Mouse (Mus musculus): ENCODE measurements at regions not wholly inside any gene's neighbourhood (a gene's known extent, or its start where the extent isn't known, plus 50 kb on each side); places are given as distances from the start of the nearest gene placed in this dataset.

- ATAC-seq (ENCODE audit: extremely low read depth, insufficient number of reproducible peaks, low FRiP score, poor library complexity, severe bottlenecking), result no peak
These were observed 217.5 kb downstream of the S1pr1 start for GRCm38 (mm10) chr3:115497420-115497819.

DNA sequence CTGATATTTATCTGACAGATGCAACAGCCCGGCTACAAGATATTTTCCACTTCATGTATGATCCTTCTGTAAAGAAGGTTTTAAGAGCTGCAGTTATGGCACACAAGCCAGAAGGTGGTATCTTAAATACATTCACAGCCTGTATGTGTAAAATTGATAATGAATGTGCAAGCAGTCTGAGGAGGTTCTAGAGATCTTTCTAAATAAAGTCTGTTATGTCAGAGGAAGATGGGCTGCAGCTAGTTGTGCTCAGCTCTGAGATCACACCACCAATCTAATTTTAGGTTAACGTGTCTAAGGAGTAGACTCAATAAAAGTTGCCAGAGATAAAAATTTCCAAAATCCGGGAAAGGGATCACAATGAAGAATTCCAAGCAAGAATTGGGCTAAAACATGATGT is 218.8 kb downstream of the S1pr1 start:
- no peak for ATAC-seq (ENCODE audit: extremely low read depth, insufficient number of reproducible peaks, low FRiP score, poor library complexity, severe bottlenecking)

- ATAC-seq (ENCODE audit: extremely low read depth, insufficient number of reproducible peaks, low FRiP score, poor library complexity, severe bottlenecking), result no peak
These were observed 219.2 kb downstream of the S1pr1 start for GRCm38 (mm10) chr3:115495692-115496091.

DNA sequence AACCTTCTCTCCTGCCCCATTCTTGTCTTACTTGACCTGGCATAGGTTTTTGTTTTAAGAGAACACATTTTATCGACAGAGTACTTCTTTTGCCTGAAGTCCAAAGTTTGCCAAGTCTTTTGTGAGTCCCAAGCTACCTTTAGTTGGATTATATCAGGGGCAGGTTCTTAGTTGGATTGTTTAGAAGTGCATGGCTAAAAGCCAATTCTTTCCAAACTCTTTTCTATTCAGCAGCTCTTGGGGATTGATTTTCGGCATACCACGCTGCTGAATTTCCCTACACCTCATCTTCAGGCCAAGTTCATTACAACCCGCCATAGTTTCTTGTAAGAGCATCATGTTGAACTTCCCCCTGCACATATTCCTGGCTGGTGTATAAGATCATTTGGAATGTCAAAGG is 245.9 kb downstream of the S1pr1 start:
- no peak for ATAC-seq (ENCODE audit: extremely low read depth, insufficient number of reproducible peaks, low FRiP score, poor library complexity, severe bottlenecking)

DNA sequence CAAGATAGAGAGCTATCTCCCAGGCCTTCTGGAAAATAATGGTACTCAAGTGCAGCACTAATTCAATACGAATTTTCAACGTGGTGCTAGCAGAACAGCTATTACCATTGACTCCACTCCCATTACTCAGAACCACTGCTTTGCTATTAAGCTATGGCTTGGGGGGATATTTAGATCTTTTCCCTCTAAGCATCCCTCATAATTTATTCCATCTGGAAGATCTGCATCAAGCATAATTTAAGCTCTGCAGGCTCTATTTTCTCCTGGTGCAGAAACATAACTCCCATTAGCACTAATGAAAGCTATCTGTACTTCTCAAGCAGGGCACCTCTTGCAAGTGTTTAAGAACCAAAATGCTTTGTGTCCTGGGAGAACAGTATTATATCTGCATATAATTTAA is 247.0 kb downstream of the S1pr1 start:
- ATAC-seq (ENCODE audit: extremely low read depth, insufficient number of reproducible peaks, low FRiP score, poor library complexity, severe bottlenecking), result no peak

DNA sequence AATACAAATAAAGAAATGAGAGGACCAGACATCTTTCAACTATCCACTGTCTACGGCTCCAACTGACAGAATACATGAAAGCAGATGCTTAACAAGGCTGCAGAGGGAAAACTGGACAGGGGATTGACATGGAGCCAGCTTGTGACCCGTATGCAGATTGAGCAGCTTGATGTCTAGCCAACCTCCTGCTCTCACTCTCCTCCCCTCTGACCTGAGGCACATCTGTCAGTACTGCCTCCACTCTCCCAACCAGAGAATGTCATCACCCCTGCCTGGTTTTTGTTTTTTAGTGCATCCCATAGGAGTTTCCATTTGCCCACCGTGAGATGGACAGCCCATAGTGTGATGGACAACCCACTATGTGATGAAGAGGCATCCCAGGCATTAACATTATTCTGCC is 252.2 kb downstream of the S1pr1 start:
- no peak for ATAC-seq (ENCODE audit: extremely low read depth, insufficient number of reproducible peaks, low FRiP score, poor library complexity, severe bottlenecking)

Data from neutrophil, adult 5-6 weeks (primary cell).